Mouse (Mus musculus) olfactory bulb, adult 2 months (tissue): ENCODE measurements at regions not wholly inside any gene's neighbourhood (a gene's known extent, or its start where the extent isn't known, plus 50 kb on each side); places are given as distances from the start of the nearest gene placed in this dataset.

Source experiments
- H3K27ac ChIP-seq: fragments of 200-500 bp; 2 replicates; pipeline ENCODE4 v1.5.1; 2012; ENCODE audit warnings: low read depth, low read length; ENCODE audit not compliant: insufficient read depth
- H3K4me1 ChIP-seq: fragments of 200-500 bp; 2 replicates; pipeline ENCODE4 v1.6.1; 2012; ENCODE audit warnings: low read length; ENCODE audit not compliant: control insufficient read depth, insufficient read depth
- H3K4me3 ChIP-seq: fragments of 200-500 bp; 2 replicates; pipeline ENCODE4 v1.5.1; 2012; ENCODE audit warnings: mild to moderate bottlenecking, low read depth, low read length, moderate library complexity; ENCODE audit not compliant: insufficient read depth
- CTCF ChIP-seq: fragments of 200-500 bp; IDR thresholded peaks from 2 replicates; pipeline ENCODE4 v1.5.1; 2012; ENCODE audit warnings: low read depth, mild to moderate bottlenecking, low read length, moderate library complexity; ENCODE audit not compliant: insufficient read depth
- POLR2A ChIP-seq: fragments of 200-500 bp; IDR thresholded peaks from 2 replicates; pipeline ENCODE4 v1.6.1; 2012; ENCODE audit warnings: mild to moderate bottlenecking, low read depth, low read length, moderate library complexity; ENCODE audit not compliant: insufficient read depth
- WGBS: fragments of 180-500 bp; shearing (Covaris S2); methylation state at CpG from one replicate; pipeline ENCODE4 v1.1.7; 2018; 5-methylcytosine and 5-hydroxymethylcytosine counted together

DNA sequence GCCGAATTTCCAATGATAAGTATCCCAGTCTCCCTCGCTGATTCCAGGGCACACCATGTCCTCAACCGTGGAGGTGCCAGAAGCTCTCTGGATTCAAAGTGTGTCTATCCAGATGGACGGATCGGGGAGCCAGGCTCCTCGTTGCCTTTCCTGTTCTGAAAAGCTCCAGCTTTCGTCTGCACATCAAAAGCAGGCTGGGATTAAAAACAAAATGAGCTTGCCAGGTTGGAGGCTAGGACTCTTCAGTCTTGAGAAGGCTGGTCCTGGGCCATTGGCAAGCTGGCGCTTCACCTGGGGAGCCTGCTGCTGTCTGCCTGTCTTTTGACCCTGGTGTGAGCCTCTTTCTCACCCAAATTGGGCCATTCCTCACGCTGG is 56.9 kb upstream of the Ubl3 start:
- H3K4me1 ChIP-seq: peaks cover 12% of the 10 kb centered on the region
- no peak for TF ChIP-seq POLR2A
- TF ChIP-seq CTCF: no peak
- WGBS: 86% methylated on average over 9 of the region's 9 CpGs
- H3K27ac ChIP-seq: no peak overlapping the region
- no peak overlapping the region for H3K4me3 ChIP-seq

DNA sequence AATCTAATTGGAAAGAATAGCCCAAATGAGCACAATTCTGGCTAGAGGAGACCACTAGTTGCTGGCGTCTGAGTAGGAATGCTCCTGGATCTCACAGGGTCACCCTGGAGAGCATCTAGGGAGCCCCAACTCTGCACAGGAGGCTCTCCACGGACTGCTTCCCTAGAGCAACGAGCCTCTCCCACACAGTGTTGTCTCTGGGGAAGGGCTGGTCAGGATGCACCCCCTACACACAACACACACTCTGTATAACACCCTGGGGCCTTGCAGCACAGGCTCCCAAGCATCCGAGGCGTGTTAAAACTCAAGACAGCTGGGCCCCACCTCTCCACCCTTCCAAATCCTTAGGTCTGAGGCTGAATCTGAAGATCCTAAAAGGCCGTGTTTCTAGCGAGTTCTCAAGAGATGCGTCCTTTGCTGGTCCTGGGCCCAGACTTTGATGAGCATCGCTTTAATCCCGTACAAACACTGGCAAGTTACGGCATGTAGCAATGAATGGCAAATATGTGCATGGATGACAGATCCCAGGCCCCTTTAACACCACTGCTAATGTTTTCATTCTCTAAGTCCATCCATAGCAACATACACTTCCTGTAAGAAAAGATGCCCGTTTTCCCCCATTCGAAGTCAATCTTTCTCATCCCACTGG is 56.4 kb upstream of the Ubl3 start:
- TF ChIP-seq CTCF (no peak), POLR2A (no peak)
- H3K27ac ChIP-seq: no peak overlapping the region
- no peak overlapping the region for H3K4me3 ChIP-seq
- peaks cover 12% of the 10 kb centered on the region for H3K4me1 ChIP-seq
- 80% methylated on average over 13 of the region's 13 CpGs for WGBS

DNA sequence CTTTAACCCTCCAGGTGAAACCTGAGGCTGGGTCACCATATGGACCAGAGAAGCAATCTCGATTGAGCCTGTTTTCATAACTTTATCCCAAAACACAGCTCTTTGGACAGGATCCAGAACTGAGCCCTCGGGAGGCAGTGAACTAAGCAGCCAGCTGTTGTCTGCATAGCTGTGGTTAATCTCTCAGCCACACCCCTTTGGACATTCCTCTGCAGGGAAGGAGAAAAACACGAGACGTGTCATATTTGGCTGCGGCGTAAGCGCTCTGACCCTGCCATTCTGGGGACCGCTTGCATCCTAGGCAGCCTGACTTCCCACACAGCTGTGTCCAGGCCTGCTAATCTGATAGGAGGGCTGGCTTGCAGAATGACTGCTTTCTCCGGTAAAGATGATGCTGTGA is 55.6 kb upstream of the Ubl3 start:
- WGBS: 28% methylated on average over 9 of the region's 9 CpGs
- Histone ChIP-seq H3K4me1 (peaks cover 12% of the 10 kb centered on the region), H3K27ac (no peak overlapping the region), H3K4me3 (no peak overlapping the region)
- TF ChIP-seq POLR2A (no peak), CTCF (no peak)

DNA sequence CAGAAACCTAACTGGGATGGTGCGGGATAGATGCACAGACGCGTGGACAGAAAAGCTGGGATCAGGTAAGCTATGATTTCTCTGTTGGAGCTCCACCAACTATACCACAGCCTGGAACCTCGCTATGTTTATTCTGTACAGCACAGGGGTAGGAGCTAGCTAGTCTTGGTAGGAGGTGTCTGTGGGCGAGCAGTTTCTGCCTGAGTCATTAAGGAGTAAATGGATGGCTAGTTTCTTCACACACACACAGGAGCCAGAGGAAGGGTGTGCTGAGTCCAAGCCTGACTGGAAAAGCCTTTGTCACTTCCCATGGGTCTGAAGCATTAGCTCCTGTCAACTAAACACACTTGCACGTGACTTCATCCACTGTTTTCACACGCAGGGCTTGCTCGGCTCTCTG is 53.1 kb upstream of the Ubl3 start:
- Histone ChIP-seq H3K4me1 (peaks cover 12% of the 10 kb centered on the region), H3K27ac (no peak overlapping the region), H3K4me3 (no peak overlapping the region)
- TF ChIP-seq POLR2A: no peak
- TF ChIP-seq CTCF: no peak
- 66% methylated on average over 8 of the region's 8 CpGs for WGBS
